Mouse (Mus musculus) regulatory T cell (primary cell): ENCODE measurements around the gene Mpzl1.

Source experiments
- in situ Hi-C: fragments of 300-600 bp; cut with MboI, MseI; formaldehyde crosslinking; loops from one replicate; pipeline ENCODE4 v1.15.1; 2025; ENCODE audit warnings: high pct_unique_total_duplicates

Gene Mpzl1

GRCm38 (mm10) chr1:165658602-165659001 is 24.3 kb upstream of the Mpzl1 start:
- in situ Hi-C loops: no loop called here

DNA sequence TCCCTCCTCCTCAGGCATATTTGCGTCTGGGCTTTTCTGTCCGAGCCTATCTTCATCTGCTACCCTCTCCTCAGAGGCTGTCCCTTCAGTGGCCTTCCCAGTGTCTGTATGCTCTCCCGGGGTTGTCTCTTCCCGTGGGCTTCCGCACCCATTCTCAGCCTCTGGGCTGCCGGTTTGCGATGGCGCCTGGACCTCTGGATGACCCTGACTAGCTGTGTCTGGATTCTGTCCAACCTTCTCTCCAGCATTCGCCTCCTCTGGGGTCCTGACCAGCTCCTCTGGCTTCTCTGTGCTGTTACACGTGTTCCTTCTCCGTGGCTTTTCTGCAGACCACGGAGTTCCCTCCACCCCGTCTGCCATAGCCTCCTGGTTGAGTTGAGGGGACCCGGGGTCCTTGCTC is 21.1 kb upstream of the Mpzl1 start:
- in situ Hi-C loops: no loop called here

DNA sequence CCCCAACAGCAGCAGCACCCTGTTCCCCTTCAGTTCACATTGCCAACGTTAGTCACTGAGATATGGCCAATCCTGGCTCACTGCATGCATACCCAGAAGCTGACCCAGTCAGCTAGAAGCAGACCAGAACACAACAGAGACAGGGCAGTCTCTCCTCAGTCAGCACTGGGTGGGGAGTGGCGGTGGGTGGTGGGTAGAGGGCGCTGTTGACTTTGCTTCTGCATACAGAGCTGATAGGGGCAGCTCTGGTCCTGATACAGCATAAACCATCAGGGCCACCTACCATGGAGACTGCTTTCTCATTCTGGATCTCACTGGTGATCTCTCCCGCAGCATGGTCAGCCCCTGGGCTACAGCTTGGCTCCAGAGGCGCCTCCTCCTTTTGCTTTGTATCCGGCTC is 20.7 kb upstream of the Mpzl1 start:
- in situ Hi-C loops: no loop called here

DNA sequence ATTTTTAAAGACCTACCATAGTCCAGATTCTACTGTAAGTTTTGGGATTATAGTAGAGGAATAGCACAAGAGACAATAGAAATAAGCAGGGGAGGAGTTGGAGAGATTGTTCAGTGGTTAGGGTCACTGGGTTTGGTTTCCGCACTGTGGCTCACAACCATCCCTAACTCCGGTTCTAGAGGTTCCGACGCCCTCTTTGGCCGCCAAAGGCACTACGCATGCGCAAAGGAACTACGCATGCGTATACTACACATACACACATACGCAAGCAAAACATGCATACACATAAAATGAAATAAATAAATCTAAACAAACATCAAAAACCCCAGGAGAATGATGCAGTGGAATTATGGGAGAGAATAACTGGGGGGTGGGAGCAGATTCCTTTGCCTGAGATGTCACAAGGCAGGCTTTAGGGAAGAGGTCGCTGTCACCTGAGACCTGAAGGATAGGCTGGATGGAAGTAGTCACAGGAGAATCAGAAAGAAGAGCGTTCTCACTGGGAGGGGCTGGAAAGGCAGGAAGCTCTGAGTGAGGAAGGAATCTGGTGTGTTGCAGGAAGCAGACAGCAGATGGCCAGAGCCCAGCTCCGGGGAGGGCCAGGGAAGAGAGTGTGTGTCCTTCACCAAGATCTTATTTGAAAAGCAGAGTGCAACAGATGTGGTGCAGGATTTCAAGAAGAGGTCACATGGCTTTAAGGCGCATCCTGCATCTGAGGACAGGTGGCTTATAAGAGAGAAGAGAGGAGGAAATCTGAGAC is 19.0 kb upstream of the Mpzl1 start:
- in situ Hi-C loops: no loop called here

- in situ Hi-C loops: no loop called here
Observed at GRCm38 (mm10) chr1:165652507-165652906, 18.2 kb upstream of the Mpzl1 start.

- in situ Hi-C loops: no loop called here
Observed at GRCm38 (mm10) chr1:165651158-165651557, 16.8 kb upstream of the Mpzl1 start.

DNA sequence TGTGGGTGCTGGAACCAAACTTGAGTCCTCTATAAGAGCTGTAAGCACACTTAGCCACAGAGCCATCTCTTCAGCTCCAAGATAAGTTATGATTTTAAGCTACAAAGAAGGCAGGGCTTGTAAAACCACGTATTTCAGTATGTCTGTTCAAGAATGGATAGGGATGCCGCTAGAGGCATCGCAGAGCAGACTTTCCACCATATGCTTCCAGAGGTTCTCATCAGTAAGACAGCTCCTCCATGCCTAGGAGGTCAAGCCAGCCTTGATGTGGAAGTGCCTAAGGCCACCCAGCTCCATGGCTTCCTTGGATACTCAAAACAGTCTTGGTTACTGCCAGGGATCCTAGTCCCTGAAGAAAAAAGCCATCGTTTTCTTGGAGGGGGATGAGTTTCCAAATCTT is 10.8 kb upstream of the Mpzl1 start:
- in situ Hi-C loops: no loop called here

DNA sequence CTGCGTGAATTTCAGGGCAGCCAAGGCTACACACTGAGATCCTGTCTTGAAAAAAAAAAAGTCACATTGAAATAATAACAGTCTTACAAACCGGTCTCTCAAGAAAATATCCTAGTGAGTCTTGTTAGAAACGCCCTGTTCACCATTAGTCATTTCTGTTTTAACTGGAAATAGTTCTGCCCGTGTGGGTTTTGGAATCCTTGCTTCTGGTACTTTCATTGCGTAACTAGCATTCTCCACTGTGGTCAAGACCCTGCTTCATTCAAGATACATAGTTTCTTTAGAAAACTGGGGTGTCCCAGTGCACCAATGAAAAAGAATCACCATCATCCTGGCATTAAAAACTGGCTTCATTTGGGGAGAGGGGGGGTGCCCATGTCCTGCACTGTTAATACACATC is 9.4 kb upstream of the Mpzl1 start:
- in situ Hi-C loops: loop anchor here (5.0 kb wide), 1 partner anchor 176 kb away; no protein-coding TSS in a partner anchor

DNA sequence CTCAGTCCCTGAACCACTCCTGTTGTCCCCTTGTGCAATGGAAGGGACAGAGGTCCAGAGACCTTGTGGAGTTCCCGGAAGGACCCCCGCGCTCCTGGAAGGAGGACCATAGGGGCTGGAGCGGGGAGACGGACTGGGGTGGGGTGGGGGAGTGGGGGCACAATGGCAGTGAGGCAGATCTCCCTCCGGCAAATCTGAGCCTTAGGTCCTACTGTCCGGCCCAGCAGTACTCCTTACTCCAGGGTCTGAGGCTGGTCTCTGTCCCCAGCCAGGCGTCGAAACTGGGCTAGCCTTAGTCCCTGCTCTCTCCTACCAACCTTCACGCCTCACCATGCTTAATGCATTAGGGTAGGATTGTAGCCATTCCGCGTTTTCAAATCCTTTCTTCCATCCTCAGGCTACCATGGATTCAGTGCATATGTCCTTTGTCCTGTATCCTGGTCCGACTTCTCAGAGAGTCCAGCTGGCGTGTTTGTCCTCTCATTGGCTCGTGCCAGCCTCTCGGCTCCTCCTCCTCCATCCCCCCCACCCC is 8.5 kb upstream of the Mpzl1 start:
- in situ Hi-C loops: loop anchor here (5.0 kb wide), 1 partner anchor 176 kb away; no protein-coding TSS in a partner anchor

DNA sequence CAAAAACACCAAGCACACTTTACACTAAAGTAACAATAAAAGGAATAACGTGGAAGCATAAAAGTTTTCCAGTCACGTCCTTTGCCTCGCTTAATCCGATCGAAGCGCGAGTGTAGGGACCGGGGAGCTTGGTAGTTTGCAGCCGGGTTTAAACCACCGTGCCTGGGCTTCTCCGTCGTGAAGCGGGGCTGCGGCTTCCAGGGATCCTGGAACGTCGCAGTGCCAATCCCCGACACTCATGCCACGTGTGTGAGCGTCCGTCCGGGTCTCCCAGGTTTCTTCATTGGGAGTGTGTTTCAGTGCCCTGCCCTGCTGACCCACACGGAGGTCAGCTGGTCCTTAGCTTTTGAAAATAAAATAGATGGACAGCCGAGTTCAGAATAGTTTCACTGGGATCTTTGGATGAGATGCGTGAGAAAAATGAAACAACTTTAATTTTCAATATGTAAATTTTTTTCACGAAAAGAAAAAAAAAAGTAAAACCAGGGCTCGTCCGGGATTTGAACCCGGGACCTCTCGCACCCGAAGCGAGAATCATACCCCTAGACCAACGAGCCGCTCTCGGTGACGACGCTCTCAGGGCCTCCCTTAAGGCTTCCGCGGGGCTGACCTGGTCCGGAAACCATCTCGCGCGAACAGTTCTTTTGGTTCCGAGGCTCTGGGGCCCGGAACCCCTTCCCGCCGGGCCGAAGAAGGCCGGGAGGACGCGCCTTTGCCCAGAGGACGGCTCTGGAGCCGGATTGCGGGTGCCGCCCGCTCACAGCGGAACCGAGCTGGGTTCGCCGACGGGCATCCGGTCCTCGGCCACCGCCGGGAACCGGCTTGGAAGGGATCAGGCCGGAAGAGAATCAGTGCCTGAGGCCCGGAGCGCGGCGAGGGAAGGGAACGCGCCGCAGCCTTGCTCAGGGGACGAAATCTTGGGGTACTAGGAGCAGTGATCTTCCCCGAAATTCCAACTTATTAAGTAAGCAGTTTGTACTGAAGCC is 7.7 kb upstream of the Mpzl1 start:
- in situ Hi-C loops: loop anchor here (5.0 kb wide), 1 partner anchor 175 kb away; no protein-coding TSS in a partner anchor

GRCm38 (mm10) chr1:165641271-165641771 is 7.0 kb upstream of the Mpzl1 start:
- in situ Hi-C loops: loop anchor here (5.0 kb wide), 1 partner anchor 174 kb away; no protein-coding TSS in a partner anchor

DNA sequence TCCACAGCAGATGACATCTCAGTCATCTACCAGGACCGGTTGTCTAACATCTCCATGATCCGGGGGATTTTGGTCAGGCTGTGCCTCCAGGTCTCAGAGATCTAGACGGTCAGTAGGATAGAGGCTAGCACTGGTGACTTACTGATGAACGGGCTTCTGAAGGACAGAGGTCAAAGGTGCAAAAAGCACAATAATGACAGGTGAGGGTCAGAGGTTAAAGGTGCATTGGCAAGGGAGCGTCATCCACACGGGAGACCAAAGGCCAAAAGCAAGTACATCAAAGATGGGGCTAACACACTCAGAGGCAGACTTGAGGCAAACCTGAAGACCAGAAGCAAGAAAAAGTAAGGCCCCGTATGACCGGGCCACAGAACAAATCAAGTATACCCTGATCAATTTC is 2.0 kb upstream of the Mpzl1 start:
- in situ Hi-C loops: no loop called here

GRCm38 (mm10) chr1:165635055-165635897 is 938 bp upstream of the Mpzl1 start:
- in situ Hi-C loops: no loop called here

- in situ Hi-C loops: loop anchor here (5.0 kb wide), 1 partner anchor 36 kb away; no protein-coding TSS in a partner anchor
Observed at GRCm38 (mm10) chr1:165633345-165633744, 993 bp downstream of the Mpzl1 start.

DNA sequence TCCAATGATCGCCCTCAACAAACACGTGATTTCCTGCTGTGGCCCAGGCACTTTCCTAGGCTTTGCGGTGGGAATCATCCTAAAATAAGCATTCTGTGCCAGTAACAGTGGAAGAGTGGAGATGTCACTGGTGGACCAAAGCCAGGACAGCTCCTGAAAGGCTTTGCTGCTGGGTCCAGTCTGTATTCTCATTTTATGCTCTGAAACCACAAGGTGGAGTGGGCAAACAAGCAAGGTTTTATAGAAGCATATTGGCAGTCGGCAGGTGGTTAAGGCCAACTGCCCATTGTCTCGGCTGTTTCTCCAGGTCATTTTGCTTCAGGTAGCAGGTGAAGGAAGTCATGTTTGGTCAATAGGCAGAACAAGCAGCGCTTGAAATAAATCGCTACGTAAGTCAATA is 3.2 kb downstream of the Mpzl1 start:
- in situ Hi-C loops: loop anchor here (5.0 kb wide), 1 partner anchor 34 kb away; no protein-coding TSS in a partner anchor

DNA sequence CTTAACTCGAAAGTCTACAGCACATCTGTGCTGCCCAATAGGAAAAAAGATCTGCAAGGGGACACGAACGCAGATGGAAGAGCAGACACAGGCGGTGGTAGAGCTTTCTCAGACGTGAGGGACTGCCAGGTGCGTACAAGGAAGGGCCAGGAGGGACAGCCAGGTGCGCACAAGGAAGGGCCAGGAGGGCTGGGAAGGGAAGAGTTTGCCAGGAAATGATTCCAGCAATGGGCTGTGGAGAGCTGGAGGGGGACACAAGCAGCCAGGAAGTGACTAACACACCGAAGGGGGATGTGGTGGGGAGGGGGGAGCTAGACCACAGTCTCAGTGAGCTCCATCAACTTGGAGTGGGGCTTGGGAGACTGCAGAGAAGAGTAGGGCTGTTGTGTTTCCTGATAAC is 4.4 kb downstream of the Mpzl1 start:
- in situ Hi-C loops: loop anchor here (5.0 kb wide), 1 partner anchor 33 kb away; no protein-coding TSS in a partner anchor

- in situ Hi-C loops: no loop called here
Observed at GRCm38 (mm10) chr1:165628603-165629002, 5.7 kb downstream of the Mpzl1 start.

GRCm38 (mm10) chr1:165625896-165626295 is 8.4 kb downstream of the Mpzl1 start:
- in situ Hi-C loops: no loop called here

DNA sequence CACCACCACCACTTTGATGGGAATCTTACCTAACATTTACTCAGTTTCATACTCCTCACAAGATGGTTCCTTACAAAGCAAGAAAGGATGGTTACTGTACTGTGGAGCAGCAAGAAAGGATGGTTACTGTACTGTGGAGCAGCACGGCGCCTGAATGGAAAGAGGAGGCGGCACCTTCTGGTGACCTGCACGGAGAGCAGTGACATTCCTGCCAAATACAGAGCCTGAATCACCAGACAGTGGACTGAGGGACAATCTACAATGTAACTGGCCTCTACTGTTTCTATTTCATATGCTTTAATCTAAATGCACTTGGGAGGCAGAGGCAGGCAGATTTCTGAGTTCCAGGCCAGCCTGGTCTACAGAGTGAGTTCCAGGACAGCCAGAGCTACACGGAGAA is 9.3 kb downstream of the Mpzl1 start:
- in situ Hi-C loops: no loop called here

GRCm38 (mm10) chr1:165618201-165618624 is 16.1 kb downstream of the Mpzl1 start:
- in situ Hi-C loops: no loop called here
